Mouse (Mus musculus): ENCODE measurements at regions not wholly inside any gene's neighbourhood (a gene's known extent, or its start where the extent isn't known, plus 50 kb on each side); places are given as distances from the start of the nearest gene placed in this dataset.

DNA sequence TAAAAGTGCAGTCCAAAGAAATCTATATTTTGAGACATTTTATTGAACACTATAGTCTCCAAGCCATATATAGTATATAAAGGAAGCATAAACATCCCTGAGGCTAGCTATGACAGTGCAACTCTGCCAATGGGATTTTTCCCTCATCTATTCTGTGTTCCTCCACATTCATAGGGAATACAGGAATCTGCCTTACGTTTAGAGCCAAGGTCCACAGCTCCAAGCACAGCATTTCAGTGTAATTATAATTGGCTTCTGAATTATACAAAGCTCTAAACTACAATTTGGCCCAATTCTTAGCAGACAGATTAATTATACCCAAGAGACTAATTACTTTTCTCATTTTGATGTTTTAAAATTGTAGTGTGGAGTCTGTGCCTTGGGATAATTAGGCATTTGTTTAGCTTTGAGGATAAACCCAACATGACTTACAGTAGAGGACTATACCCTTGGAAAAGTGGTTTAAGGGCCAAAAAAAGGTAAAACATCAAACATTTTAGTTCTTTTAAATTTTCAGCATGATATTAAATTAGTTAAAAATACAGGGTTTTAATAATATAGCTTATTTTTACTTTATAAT lies 235.0 kb upstream of the Gje1 start:
- Histone ChIP-seq H3K9me3 (no peaks in the 10 kb centered on the region), H3K9ac (no peak overlapping the region), H3K36me3 (no peaks in the 10 kb centered on the region), H3K4me1 (no peaks in the 10 kb centered on the region), H3K4me2 (replicated peaks) (no peak overlapping the region), H3K4me3 (no peak overlapping the region), H3K27ac (no peak overlapping the region), H3K27me3 (no peaks in the 10 kb centered on the region)
- WGBS = 32% methylated on average over 1 of the region's 1 CpGs
- ATAC-seq (ENCODE audit: low FRiP score, low read depth) = no peak

DNA sequence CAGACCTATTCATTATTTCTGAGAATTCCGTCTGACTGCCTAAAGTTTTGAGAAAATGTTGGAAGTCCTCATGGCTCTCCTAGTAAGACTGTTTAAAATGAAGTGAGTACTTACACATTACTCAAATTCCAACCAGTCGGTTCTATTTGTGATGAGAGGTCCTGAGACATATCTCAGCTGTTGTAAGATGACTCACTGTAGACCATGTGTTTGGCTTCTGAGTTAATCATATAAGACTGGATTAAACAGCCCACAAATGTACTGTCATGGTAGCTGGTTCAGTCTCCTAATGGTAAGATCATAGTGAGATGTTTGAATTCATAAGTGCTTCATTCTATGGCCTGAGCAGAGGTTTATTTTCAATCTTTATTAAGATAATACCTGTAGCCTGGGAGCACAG lies 223.9 kb upstream of the Gje1 start:
- Histone ChIP-seq H3K36me3 (no peaks in the 10 kb centered on the region), H3K4me3 (no peak overlapping the region), H3K4me1 (no peaks in the 10 kb centered on the region), H3K9ac (no peak overlapping the region), H3K27ac (no peak overlapping the region), H3K9me3 (no peaks in the 10 kb centered on the region), H3K4me2 (replicated peaks) (no peak overlapping the region), H3K27me3 (no peaks in the 10 kb centered on the region)
- 69% methylated on average over 2 of the region's 2 CpGs for WGBS
- no peak for ATAC-seq (ENCODE audit: low FRiP score, low read depth)
